Mouse (Mus musculus): ENCODE measurements around the gene Syk. TPM values are rescaled to one million over a fixed set of nuclear protein-coding genes. Genes with fewer than 3 reads are reported as not detected.

Gene Syk
- polyA plus RNA-seq, 1 experiment from 2014 or later: 7.4 TPM

Other genes with a start within 250 kb of the Syk start
- gene Diras2, start 51.9 kb upstream of the Syk start, polyA plus RNA-seq (2015; fragmentation: Nextera tagmentation; extraction: Ambion mirVana): 0.17 and 0.40 TPM in 2 replicates

All from kidney, embryonic 15.5 days (tissue).